Mouse (Mus musculus) embryonic facial prominence, embryonic 14.5 days (tissue): Measurements from ENCODE around the gene Cnksr1. TPM values are rescaled to one million over a fixed set of nuclear protein-coding genes. Genes with fewer than 3 reads are reported as not detected.

Experiments
- ATAC-seq: fragments of 200-750 bp; cut with Nextera tagmentation; 2 replicates; pipeline ENCODE4 v1.8.0; 2017; ENCODE audit warnings: low read depth, moderate number of reproducible peaks, moderate TSS enrichment
- DNase-seq: peaks from one replicate; pipeline ENCODE4 v3.0.0-alpha.2; 2015; ENCODE audit warnings: low spot score
- H3K27ac ChIP-seq: fragments of 300-500 bp; sonication (generic); replicated peaks from 2 replicates; pipeline ENCODE4 v1.5.1; 2014; ENCODE audit warnings: low read depth, mild to moderate bottlenecking, low read length, moderate library complexity
- H3K27me3 ChIP-seq: fragments of 300-500 bp; sonication (generic); replicated peaks from 2 replicates; pipeline ENCODE4 v1.6.1; 2014; ENCODE audit warnings: low read length; ENCODE audit not compliant: control insufficient read depth, insufficient read depth
- H3K36me3 ChIP-seq: fragments of 300-500 bp; sonication (generic); 2 replicates; pipeline ENCODE4 v1.6.1; 2014; ENCODE audit warnings: low read length, mixed read lengths; ENCODE audit not compliant: control insufficient read depth, insufficient read depth
- H3K4me1 ChIP-seq: fragments of 300-500 bp; sonication (generic); 2 replicates; pipeline ENCODE4 v1.6.1; 2014; ENCODE audit warnings: antibody characterized with exemption, low read length; ENCODE audit not compliant: control insufficient read depth, insufficient read depth
- H3K4me2 ChIP-seq: fragments of 300-500 bp; sonication (generic); 2 replicates; pipeline ENCODE4 v1.6.1; 2014; ENCODE audit warnings: low read depth, mild to moderate bottlenecking, low read length, moderate library complexity, mixed read lengths
- H3K4me3 ChIP-seq: fragments of 300-500 bp; sonication (generic); 2 replicates; pipeline ENCODE4 v1.5.1; 2014; ENCODE audit warnings: low read depth, mild to moderate bottlenecking, low read length
- H3K9ac ChIP-seq: fragments of 300-500 bp; sonication (generic); 2 replicates; pipeline ENCODE4 v1.6.1; 2014; ENCODE audit warnings: low read depth, mild to moderate bottlenecking, low read length, moderate library complexity, mixed read lengths
- H3K9me3 ChIP-seq: fragments of 300-500 bp; sonication (generic); 2 replicates; pipeline ENCODE4 v1.6.1; 2016; ENCODE audit warnings: low read length; ENCODE audit not compliant: control insufficient read depth
- WGBS: fragments of 180-500 bp; shearing (Covaris S2); extraction: QIAGEN DNeasy Blood & Tissue Kit; methylation state at CpG from one replicate; pipeline ENCODE4 v1.1.7; 2014; 5-methylcytosine and 5-hydroxymethylcytosine counted together
- polyA plus RNA-seq: library from polyadenylated mRNA; unstranded; fragments of >200 nt; fragmentation: Nextera tagmentation; extraction: Ambion mirVana; gene quantifications from 2 replicates; pipeline ENCODE4 v1.2.1, GENCODE M21; 2014

Gene Cnksr1
- polyA plus RNA-seq, 1 experiment from 2014 or later = 2.6 TPM

GRCm38 (mm10) chr4:134237582-134238278 lies 469 bp downstream of the Cnksr1 start:
- Histone ChIP-seq H3K9me3 (no peaks in the 10 kb centered on the region), H3K27ac (no peak overlapping the region), H3K4me2 (peak overlapping the region; percentile 52), H3K4me3 (peak overlapping the region; percentile 25), H3K4me1 (peaks cover 7% of the 10 kb centered on the region), H3K36me3 (no peaks in the 10 kb centered on the region), H3K27me3 (peaks cover 15% of the 10 kb centered on the region), H3K9ac (peak overlapping the region; percentile 30; the same call in 1 of the 2 replicates)
- no peak for DNase-seq
- WGBS = 17% methylated on average over 19 of the region's 19 CpGs
- ATAC-seq = peak; percentile 41; the same call in 1 of the 2 replicates

DNA sequence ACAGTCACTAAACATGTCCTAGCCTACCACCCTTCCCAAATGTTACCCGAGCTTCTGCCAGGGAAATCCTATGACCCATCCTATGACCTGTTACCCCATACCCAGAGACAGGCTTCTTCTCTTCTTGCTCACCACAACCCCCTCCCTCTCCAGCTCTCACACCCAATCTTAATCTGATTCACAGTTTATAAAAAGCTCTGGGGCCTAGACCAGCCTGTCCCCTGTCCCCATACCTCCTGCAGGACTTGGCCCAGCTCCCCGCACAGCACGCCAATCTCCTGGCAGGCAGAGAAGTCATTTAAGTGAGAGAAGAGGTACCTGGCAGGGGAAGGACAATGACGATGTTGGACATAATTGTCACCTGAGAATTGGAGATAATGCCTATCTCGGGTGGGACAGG lies 3.3 kb downstream of the Cnksr1 start:
- H3K27ac ChIP-seq = no peak overlapping the region
- H3K27me3 ChIP-seq = peaks cover 15% of the 10 kb centered on the region
- 78% methylated on average over 5 of the region's 5 CpGs for WGBS
- H3K36me3 ChIP-seq = no peaks in the 10 kb centered on the region
- no peak overlapping the region for H3K4me2 ChIP-seq
- ATAC-seq = no peak
- H3K4me3 ChIP-seq = no peak overlapping the region
- peaks cover 7% of the 10 kb centered on the region for H3K4me1 ChIP-seq
- H3K9me3 ChIP-seq = no peaks in the 10 kb centered on the region
- no peak overlapping the region for H3K9ac ChIP-seq
- no peak for DNase-seq

DNA sequence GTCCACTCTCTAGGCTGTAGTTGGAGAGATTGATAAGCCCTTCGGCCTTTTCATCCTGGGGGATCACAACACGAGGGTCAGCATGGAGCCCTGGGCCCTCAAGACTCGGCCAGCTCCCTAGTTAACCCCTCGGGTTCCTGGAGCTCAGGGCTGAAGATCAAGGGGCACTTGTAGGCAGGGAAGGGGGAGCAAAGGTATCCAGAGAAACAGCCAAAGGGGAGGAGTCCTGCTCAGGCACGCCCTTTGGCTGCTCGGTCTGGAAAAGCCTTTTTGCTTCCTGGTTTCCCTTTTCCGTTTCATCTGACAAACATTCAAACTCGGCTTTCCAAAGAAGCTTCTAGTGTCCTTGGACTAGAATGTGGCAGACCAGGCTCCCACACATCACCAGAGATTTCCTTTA lies 7.8 kb downstream of the Cnksr1 start:
- Histone ChIP-seq H3K4me1 (no peaks in the 10 kb centered on the region), H3K4me2 (no peak overlapping the region), H3K27me3 (no peaks in the 10 kb centered on the region), H3K4me3 (no peak overlapping the region), H3K27ac (no peak overlapping the region), H3K36me3 (no peaks in the 10 kb centered on the region), H3K9me3 (no peaks in the 10 kb centered on the region), H3K9ac (no peak overlapping the region)
- WGBS = 36% methylated on average over 8 of the region's 8 CpGs
- DNase-seq (no peak), ATAC-seq (no peak)

GRCm38 (mm10) chr4:134227194-134227593 lies 11.0 kb downstream of the Cnksr1 start, which contains the start of gene Catsper4:
Catsper4 (minus strand) TSS chr4:134227383.
- 75% methylated on average over 8 of the region's 8 CpGs for WGBS

GRCm38 (mm10) chr4:134222793-134223600 lies 15.2 kb downstream of the Cnksr1 start:
- Histone ChIP-seq H3K27me3 (no peaks in the 10 kb centered on the region), H3K4me1 (no peaks in the 10 kb centered on the region), H3K4me3 (no peak overlapping the region), H3K4me2 (no peak overlapping the region), H3K36me3 (no peaks in the 10 kb centered on the region), H3K9ac (no peak overlapping the region), H3K27ac (no peak overlapping the region), H3K9me3 (no peaks in the 10 kb centered on the region)
- WGBS = 65% methylated on average over 11 of the region's 11 CpGs
- ATAC-seq = no peak
- no peak for DNase-seq

More at GRCm38 (mm10) chr4:134227194-134227593, 11.0 kb downstream of the Cnksr1 start, which contains the start of gene Catsper4:
- DNase-seq (no peak), ATAC-seq (no peak)
- no peak within 1 kb of the TSS for H3K27ac ChIP-seq
- no peaks in the 10 kb centered on the region for H3K9me3 ChIP-seq
- H3K36me3 ChIP-seq = no peaks in the 10 kb centered on the region
- no peak within 1 kb of the TSS for H3K4me2 ChIP-seq
- no peaks in the 10 kb centered on the region for H3K27me3 ChIP-seq
- H3K4me1 ChIP-seq = no peaks in the 10 kb centered on the region
- no peak within 1 kb of the TSS for H3K4me3 ChIP-seq
- no peak within 1 kb of the TSS for H3K9ac ChIP-seq

DNA sequence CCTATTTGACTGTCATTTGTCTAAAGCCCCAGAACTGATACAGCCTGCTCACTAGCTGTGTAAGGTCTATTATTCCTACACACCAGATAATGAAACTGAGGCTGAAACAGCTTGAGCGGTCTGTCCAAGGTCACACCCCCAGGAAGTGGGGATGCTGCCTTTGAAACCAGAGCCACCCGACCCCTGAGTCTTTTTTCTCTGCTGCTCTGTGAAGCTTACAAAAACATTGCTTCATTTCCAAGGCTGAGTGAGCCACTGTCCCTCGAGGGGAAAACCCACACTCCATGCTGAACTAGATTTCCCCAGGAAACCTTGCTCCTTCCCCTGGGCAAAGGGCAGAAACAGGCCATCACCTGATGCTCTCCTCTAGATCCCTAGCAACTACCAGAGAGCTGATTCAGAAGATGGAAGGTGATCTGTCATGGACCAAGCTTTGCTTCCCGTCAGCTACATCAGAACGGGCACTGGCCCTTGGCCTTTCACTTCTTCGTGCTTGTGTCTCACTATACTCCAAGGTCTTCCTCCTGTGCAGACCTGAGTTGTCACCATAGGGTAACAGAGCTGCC lies 31.6 kb downstream of the Cnksr1 start:
- ATAC-seq (no peak), DNase-seq (no peak)
- no peak overlapping the region for H3K4me3 ChIP-seq
- WGBS = 37% methylated on average over 6 of the region's 6 CpGs
- no peaks in the 10 kb centered on the region for H3K4me1 ChIP-seq
- no peaks in the 10 kb centered on the region for H3K36me3 ChIP-seq
- H3K9ac ChIP-seq = no peak overlapping the region
- no peaks in the 10 kb centered on the region for H3K9me3 ChIP-seq
- no peaks in the 10 kb centered on the region for H3K27me3 ChIP-seq
- no peak overlapping the region for H3K27ac ChIP-seq
- H3K4me2 ChIP-seq = no peak overlapping the region

GRCm38 (mm10) chr4:134203340-134203896 lies 34.8 kb downstream of the Cnksr1 start:
- Histone ChIP-seq H3K9me3 (no peaks in the 10 kb centered on the region), H3K27me3 (no peaks in the 10 kb centered on the region), H3K4me1 (no peaks in the 10 kb centered on the region), H3K4me3 (no peak overlapping the region), H3K27ac (no peak overlapping the region), H3K9ac (no peak overlapping the region), H3K4me2 (no peak overlapping the region), H3K36me3 (no peaks in the 10 kb centered on the region)
- DNase-seq (no peak), ATAC-seq (no peak)
- 76% methylated on average over 17 of the region's 17 CpGs for WGBS

- no peak within 1 kb of the TSS for H3K27ac ChIP-seq
- ATAC-seq (no peak), DNase-seq (no peak)
- H3K4me3 ChIP-seq = no peak within 1 kb of the TSS
- H3K4me2 ChIP-seq = no peak within 1 kb of the TSS
- H3K9ac ChIP-seq = no peak within 1 kb of the TSS
- 91% methylated on average over 4 of the region's 4 CpGs for WGBS
- H3K9me3 ChIP-seq = no peaks in the 10 kb centered on the region
- H3K4me1 ChIP-seq = no peaks in the 10 kb centered on the region
- H3K27me3 ChIP-seq = no peaks in the 10 kb centered on the region
- H3K36me3 ChIP-seq = no peaks in the 10 kb centered on the region
Measured at GRCm38 (mm10) chr4:134202904-134203303, 35.3 kb downstream of the Cnksr1 start, which contains the start of gene Gm7534. Gm7534 (minus strand) TSS chr4:134203004.
